Mouse (Mus musculus) liver, adult 2 months (tissue): ENCODE data around the gene Myh7.

Experiments used
- CTCF ChIP-seq: fragments of 200-500 bp; IDR thresholded peaks from 2 replicates; pipeline ENCODE4 v1.5.1; 2011; ENCODE audit warnings: low read depth, low read length, control low read depth
- POLR2A ChIP-seq: fragments of 200-500 bp; IDR thresholded peaks from 2 replicates; pipeline ENCODE4 v1.6.1; 2011; ENCODE audit warnings: low read length, control low read depth; ENCODE audit not compliant: insufficient read depth; ENCODE audit errors: extremely low read depth

GRCm38 (mm10) chr14:54966320-54966977 is 28.0 kb downstream of the Myh7 start, which contains the start of gene Myh6:
- TF ChIP-seq POLR2A (no peak), CTCF (no peak)
